Mouse (Mus musculus) adrenal gland, postnatal 4 days (tissue): ENCODE results near the gene Clec2d. TPM values are rescaled to one million over a fixed set of nuclear protein-coding genes. Genes with fewer than 3 reads are reported as not detected.
"Not testable (repeated sequence)": the region's sequence is repeated elsewhere in the genome, so short reads cannot be mapped to it uniquely, and the experiment has no call there.

Experiments
- DNase-seq, 2 experiments: peaks; one replicate each; pipeline ENCODE4 v3.0.0; 2021 to 2022; ENCODE audit warnings: low spot score in 2 of 2, mixed read lengths in 2 of 2
- total RNA-seq, 2 experiments: library from RNA; stranded (reverse); gene quantifications; 2 replicates each; pipeline ENCODE4 v1.2.3; 2021

Gene Clec2d
- total RNA-seq, 2 experiments from 2014 or later = 34.7 to 49.1 TPM

DNA sequence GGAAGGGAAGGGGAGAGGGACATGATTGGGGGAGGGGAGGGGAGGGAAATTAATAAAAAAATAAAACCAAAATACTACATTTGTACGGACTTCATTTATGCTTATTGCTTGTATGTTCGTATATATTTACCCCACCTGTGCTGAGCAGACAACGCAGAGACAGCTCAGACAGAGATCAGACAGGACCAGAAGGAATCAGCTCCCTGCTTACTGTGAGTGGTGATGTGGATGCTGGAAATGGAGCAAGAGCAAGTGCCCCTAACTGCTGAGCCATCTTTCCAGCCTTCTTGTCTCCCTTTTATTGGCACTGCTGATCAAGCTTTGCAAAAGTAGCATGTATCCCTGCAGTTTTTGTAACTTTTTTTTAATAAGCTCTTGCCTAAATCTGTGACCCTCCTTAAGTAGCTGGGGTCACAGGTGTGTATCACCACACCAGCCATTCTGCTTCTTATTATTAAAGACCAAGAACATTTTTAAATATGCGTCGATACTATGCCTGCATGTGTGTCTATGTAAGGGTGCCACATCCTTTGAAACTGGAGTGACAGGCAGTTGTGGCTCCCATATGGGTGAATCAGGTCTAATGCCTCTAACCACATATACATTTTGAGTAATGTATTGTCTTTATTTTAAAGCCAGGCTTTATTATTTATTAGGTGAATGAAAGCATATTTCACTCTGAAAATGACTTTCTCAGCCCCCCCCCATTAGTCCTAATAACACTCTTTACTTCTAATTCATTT, 6.2 kb downstream of the Clec2d start:
- no peak for DNase-seq

DNA sequence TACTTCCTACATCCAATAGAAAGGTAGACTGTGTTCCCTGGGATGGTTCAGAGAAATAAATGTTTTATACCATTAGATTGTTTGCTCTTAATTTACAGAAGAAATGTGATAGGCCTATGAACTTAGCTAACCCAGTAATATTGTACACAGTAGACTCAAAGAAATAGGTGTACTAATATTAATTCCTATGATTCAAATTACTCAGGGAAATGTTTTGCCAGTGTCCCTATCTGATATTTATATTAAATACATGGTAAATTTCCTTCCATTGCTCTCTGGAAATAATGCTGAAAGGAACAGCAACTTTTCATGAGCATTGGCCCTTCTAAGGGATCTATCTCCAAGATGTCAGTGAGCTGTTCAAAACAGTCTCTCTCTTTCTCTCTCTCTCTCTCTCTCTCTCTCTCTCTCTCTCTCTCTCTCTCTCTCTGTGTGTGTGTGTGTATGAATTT, 6.8 kb downstream of the Clec2d start:
- no peak for DNase-seq

- DNase-seq = not testable (repeated sequence)
Measured at GRCm38 (mm10) chr6:129187816-129188215, 7.4 kb downstream of the Clec2d start.

- DNase-seq = no peak
Measured at GRCm38 (mm10) chr6:129193431-129193830, 13.0 kb downstream of the Clec2d start.

- not testable (repeated sequence) for DNase-seq
Measured at GRCm38 (mm10) chr6:129200066-129200465, 19.7 kb downstream of the Clec2d start.

- DNase-seq = no peak
Measured at GRCm38 (mm10) chr6:129202306-129202705, 21.9 kb downstream of the Clec2d start.

DNA sequence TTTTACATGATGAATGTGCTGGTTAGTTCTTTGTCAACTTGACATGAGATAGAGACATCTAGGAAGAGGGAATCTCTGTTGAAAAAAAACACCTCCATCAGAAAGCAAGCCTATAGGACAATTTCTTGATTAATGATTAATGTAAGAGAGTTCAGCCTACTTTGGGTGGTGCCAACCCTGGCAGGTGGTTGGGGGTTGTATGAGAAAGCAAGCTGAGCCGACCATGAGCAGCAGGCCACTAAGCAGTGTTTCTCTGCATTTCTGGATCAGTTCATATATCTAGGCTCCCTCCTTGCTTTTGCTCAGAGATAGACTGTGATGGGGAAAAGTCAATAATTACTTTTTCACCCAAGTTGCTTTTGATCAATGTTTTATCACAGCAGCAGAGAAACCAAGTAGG, 23.9 kb downstream of the Clec2d start:
- DNase-seq = no peak

- DNase-seq = no peak
Measured at GRCm38 (mm10) chr6:129204838-129205237, 24.4 kb downstream of the Clec2d start.

DNA sequence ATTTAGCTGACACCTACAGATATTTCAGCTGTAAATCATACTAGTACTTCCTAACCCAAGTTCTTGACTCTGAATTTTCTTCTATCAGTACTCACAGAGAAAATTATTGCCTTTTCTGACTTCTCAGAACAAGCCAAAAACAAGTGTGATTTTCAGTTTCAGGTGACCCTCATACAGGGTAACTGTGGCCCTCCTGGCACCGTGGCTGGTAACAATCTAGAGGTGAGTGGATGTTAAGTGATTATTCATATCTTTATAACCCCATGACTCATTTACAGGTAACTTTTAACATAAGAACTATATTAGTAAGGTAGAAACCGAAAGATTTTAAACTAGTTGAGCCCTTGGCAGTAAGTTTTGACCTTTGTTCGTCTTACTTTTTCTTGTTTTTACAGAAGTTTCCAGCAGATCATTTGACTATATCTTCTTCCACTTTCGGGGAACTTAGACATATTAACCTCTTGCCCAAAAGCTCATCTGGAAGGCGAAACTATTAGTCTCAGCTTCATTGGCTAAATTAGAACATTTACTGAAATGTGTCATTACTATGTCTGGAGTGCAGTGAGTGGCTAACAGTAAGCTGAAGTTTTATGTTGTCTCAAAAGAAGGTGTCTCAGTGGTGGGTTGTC, 28.6 kb downstream of the Clec2d start:
- no peak for DNase-seq

GRCm38 (mm10) chr6:129209785-129210446, 29.5 kb downstream of the Clec2d start:
- no peak for DNase-seq

DNA sequence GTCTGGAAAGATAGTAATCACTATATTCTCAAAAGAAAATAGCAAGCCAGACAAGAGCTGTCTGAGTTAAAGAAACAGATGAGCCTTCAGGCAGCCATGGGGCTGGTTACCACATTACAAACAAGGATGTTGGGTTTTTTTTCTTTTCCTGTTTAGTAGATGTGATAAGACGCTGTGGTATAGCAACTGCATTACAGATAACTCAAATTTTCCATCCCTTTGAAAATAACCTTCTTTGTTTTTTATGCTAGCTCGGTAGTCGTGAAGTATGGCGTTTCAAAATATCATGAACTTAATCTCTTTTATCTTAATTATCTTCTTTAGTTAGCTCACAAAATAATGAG, 30.0 kb downstream of the Clec2d start:
- DNase-seq = no peak

GRCm38 (mm10) chr6:129212421-129213195, 32.2 kb downstream of the Clec2d start:
- DNase-seq = no peak

DNA sequence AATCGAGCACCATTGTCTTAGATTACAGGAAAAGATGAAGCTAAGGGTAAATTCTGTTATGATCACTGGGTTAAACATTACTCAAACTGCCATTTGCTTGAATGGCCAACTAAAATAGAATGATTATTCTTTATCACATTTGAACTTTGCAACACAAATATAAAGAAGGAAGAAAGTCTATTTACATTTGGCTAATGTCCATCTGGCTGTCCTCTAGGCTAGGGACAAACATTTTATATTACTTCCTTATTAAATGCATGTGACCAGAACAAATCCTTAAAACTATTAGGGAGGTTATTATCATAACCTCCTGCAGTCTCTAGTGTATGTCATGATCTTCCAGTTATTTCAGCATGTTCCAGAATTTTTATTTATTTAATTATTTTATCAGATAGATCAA, 33.1 kb downstream of the Clec2d start:
- DNase-seq = no peak

DNA sequence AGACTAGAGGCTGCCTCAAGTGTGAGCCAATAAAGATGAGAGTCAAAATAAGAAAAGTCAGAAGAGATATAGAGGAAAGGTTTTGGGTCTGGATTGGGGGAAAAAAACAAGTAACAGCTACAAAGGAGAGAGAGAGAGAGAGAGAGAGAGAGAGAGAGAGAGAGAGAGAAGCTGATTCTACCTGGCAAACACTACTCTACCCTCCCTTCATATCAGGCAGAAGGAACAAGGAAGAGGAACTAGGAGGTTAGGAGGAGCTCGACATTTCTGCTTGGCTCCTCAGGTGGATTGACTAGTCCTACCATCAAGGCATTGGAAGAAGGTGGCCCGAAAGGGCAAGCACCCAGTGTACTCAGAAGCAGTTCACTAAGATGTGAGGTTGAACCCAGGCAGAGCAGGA, 33.8 kb downstream of the Clec2d start:
- no peak for DNase-seq

DNA sequence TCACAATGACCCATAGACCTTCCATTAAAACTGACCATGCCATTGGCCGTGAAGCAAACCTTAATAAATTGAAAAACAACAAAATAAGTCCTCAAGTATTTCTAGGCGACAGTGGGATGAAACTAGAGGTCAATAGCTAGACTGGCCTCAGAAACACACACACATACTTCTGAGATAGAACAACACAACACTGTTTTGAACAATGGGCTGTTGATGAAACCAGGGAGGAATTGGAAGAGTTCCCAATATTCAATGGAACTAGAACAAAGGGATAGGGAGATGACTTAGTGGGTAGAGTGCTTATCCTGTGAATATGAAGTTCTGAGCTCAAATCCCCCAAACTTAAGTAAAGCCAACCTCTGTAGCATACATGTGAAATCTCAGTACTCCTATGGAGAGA, 34.6 kb downstream of the Clec2d start:
- DNase-seq = no peak

DNA sequence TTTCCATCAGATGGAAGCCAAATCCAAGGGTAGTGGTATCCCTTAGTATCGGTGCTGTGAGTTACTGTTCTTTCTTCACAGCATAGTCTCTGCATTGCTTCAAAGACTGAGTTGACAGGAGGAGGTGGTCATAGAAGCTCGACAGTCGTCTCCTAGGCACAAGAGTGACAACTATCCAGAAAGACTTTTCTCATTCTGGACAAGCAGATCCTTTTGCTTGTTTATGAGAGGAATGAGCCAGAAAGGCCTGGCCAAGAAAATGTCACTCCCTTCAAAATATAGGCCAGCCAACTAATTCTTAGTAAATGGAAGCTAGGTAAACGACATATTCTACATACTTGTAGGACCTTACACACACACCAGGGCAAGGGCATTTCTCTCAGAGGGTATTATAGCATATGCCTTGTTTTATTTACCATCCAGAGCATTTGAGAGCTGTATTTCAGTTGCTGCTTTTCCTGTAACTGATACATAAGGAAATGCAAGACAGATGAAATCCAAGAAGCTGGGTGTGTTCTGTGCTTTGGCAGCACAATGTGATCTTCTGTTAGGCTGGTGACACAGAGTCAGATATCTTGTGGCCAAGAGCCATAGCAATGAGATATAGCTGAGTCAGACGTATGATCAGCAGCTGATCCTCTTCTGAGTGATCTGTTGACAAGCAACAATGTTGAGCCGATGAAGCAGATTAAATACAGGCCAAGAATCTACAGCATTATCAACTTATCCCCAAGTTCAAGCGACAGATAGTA, 35.6 kb downstream of the Clec2d start:
- DNase-seq = no peak

DNA sequence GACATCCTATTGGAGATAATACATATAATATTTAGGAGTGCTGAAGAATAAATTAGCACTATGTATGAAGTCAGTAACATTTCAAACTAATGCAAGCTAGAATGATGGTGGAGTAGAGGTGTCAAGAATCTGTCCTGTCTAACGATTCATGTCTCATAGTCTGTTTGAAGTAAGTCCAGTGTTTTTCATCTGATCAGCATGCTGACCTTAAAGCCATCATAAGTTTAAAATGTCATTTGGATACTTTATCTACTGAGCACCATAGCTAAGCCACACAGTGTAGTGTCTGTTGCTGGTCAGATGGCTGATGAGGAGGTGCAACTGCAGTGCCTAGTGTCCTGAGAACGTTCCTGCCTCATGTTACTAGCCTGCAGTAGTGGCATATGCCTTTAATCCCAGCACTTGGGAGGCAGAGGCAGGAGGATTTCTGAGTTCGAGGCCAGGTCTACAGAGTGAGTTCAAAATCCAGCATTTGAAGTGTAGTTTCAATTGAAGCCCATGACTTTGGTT, 36.4 kb downstream of the Clec2d start:
- no peak for DNase-seq

- no peak for DNase-seq
Measured at GRCm38 (mm10) chr6:129218191-129218696, 37.8 kb downstream of the Clec2d start.

DNA sequence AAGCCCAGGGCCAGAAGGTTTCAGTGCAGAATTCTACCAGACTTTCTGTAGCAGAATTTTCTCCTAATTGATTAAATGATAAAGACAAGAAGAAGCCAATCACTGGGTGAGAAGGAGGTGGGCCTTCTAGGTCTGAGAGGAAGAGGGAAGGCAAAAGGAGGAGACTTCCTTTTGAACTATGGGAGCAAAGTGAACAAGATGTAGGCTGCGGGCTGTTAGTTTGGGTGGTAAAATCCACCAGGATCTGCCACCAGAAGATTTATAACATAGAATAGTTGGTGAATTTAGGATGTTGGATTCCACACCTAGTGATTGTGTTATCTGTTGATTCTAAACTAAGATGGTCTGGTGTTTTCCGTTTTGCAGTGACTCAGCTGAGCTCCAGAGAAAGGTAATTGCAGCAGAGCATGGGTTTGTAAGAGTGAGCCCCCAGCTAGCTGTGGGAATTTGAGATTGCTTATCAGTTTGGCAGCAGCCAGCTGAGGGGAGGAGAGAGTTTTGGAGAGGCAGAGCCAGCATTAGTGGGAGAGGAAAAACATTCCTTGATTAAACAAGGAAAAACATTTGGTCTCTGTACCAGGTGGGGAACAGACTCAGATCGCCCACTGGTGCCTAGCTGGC, 39.6 kb downstream of the Clec2d start:
- DNase-seq = no peak

GRCm38 (mm10) chr6:129221053-129221452, 40.6 kb downstream of the Clec2d start:
- DNase-seq = no peak
